ENCODE assay signal across 10 mouse cellular contexts in genomic region chr6:17224852-17225251, GRCm38 (mm10). TPM values are rescaled to one million over a fixed set of nuclear protein-coding genes. Genes with fewer than 3 reads are reported as not detected.
DNase-seq lines count a peak whose midpoint lies in the region; ATAC-seq and TF ChIP-seq lines count a peak whose summit lies in the region.
"Had no signal": no experiment of that assay in that cellular context is flagged by ENCODE, and none has a peak within 500 bp of the region (broad histone marks: within the 10 kb centered on the region; RNA-seq: fewer than 3 reads in every experiment).

No protein-coding gene starts in this region.

- H3K27me3 ChIP-seq in forebrain, postnatal 0 days (ENCODE audit: insufficient read depth, low read length), result no peaks in the 10 kb centered on the region

- no peak overlapping the region for H3K4me3 ChIP-seq in embryonic fibroblast, embryonic 13.5 days (ENCODE audit: insufficient read depth, low read length)
- H3K4me3 ChIP-seq in forebrain, postnatal 0 days (ENCODE audit: low read depth, low read length), result no peak overlapping the region

- peaks cover 7% of the 10 kb centered on the region; the same call in 1 of the 2 replicates for H3K4me1 ChIP-seq in embryonic fibroblast, embryonic 13.5 days (ENCODE audit: control insufficient read depth, insufficient read depth, low read length)
- H3K4me1 ChIP-seq in forebrain, postnatal 0 days (ENCODE audit: insufficient read depth), result no peaks in the 10 kb centered on the region

- H3K4me2 ChIP-seq in forebrain, postnatal 0 days (ENCODE audit: low read depth), result no peak overlapping the region

- WGBS in forebrain, postnatal 0 days, result 82% methylated on average over 5 of the region's 5 CpGs

- TF ChIP-seq CTCF in embryonic fibroblast, embryonic 13.5 days (IDR thresholded peaks at IDR 0.05; ENCODE audit: borderline replicate concordance, insufficient read depth, low read length), result no peak
- no peak for TF ChIP-seq CTCF in forebrain, postnatal 0 days (IDR thresholded peaks at IDR 0.05; ENCODE audit: low read depth)

- H3K36me3 ChIP-seq in forebrain, postnatal 0 days (ENCODE audit: insufficient read depth), result no peaks in the 10 kb centered on the region

- no peak for TF ChIP-seq POLR2A in embryonic fibroblast, embryonic 13.5 days (IDR thresholded peaks at IDR 0.05; ENCODE audit: low read depth, low read length)

- no peak overlapping the region for H3K9ac ChIP-seq in forebrain, postnatal 0 days
- H3K9ac ChIP-seq: liver, embryonic 14.5 days had no signal

- DNase-seq in urinary bladder, postnatal 14 days (ENCODE audit: low spot score), result peak; percentile 50
- DNase-seq in urinary bladder, adult 2 months (ENCODE audit: low spot score), result no peak
- peak; percentile 71 for DNase-seq in heart, postnatal 4 days
- DNase-seq in right cerebral cortex, postnatal 14 days, result no peak
- DNase-seq in forebrain, postnatal 0 days, result no peak
- DNase-seq: cerebellum, adult 18-20 months; right cerebral cortex, postnatal 25 days had no signal

- H3K9me3 ChIP-seq in forebrain, postnatal 0 days (ENCODE audit: low read length), result no peaks in the 10 kb centered on the region

- no peak for ATAC-seq in megakaryocyte-erythroid progenitor cell, adult 5-6 weeks (replicated peaks; ENCODE audit: low FRiP score, low TSS enrichment, poor library complexity, severe bottlenecking)
- ATAC-seq in forebrain, postnatal 0 days, result no peak

- peak overlapping the region; percentile 91 for H3K27ac ChIP-seq in embryonic fibroblast, embryonic 13.5 days (ENCODE audit: insufficient read depth, low read length)
- no peak overlapping the region for H3K27ac ChIP-seq in forebrain, postnatal 0 days (ENCODE audit: low read depth, low read length)
- H3K27ac ChIP-seq: liver, embryonic 14.5 days had no signal

RNA-seq across cellular contexts. Expression of gene Cav2, which starts 56.1 kb away (rescaled TPM):
- polyA plus RNA-seq in urinary bladder, adult 2 months (2012; rRNA removed), result 64.5 and 79.9 TPM in 2 replicates
- polyA plus RNA-seq in embryonic fibroblast, embryonic 13.5 days (2011; ENCODE audit: insufficient read length, low read depth, missing spikeins), result 45.6 and 74.2 TPM in 2 replicates
- 10 to 100 TPM; 51.3 to 54.4 TPM for total RNA-seq in heart, postnatal 4 days (2021)
- not detected in 2 replicates for total RNA-seq in megakaryocyte-erythroid progenitor cell, adult 5-6 weeks (2014; fragmentation: Nextera tagmentation)
- total RNA-seq in megakaryocyte-erythroid progenitor cell, adult 5-6 weeks (2017), result 0.23 TPM in 1 of 2 replicates, not detected in the other
- 15.8 and 18.7 TPM in 2 replicates for total RNA-seq in forebrain, postnatal 0 days (2014; rRNA removed)
- 16.7 and 20.7 TPM in 2 replicates for polyA plus RNA-seq in forebrain, postnatal 0 days (2015; fragmentation: Nextera tagmentation; extraction: Ambion mirVana)

Comparison
In these comparisons a context has a peak if more than half of its experiments do, and no peak if none do; other contexts are left out.
1. DNase-seq: peak in urinary bladder, postnatal 14 days (single experiment) and heart, postnatal 4 days (single experiment); none in urinary bladder, adult 2 months (single experiment), right cerebral cortex, postnatal 14 days (single experiment) and forebrain, postnatal 0 days (single experiment).
2. RNA of gene Cav2, which starts 56.1 kb away (total RNA-seq): 51.3 to 54.4 TPM in heart, postnatal 4 days and 15.8 to 18.7 TPM in forebrain, postnatal 0 days; 0.23 TPM in megakaryocyte-erythroid progenitor cell, adult 5-6 weeks; every median in the first group is over 10 times any median in the second.